Mouse (Mus musculus): ENCODE results near the gene Mmaa. TPM values are rescaled to one million over a fixed set of nuclear protein-coding genes. Genes with fewer than 3 reads are reported as not detected.
A peak's percentile ranks its signal among the peaks of the same experiment; 100 is the strongest.

The Mmaa gene
- total and polyA plus RNA-seq, 3 experiments = 15.3 to 45.9 (median 44.0) TPM

DNA sequence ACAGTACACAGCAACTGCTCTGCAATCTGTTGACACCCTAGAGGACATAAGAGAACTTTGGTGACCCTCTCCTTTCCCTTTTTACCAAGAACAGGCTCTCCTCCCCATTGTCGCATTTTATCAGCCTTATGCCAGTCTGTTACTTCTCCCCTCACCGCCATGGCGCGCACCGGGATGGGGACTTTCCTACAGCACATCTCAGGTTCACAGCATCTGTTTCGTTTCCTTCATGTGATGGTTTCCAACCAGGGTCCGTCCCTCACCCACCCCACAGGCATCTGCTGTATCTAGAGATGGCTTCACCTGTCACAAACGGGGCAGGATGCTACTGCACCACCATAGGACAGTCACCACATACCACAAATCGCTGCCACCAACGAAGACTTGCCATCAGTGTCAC is 19.8 kb downstream of the Mmaa start:
- Histone ChIP-seq H3K27me3 (ENCODE audit: control insufficient read depth, insufficient read depth, low read length) (no peaks in the 10 kb centered on the region), H3K36me3 (ENCODE audit: control insufficient read depth, insufficient read depth, low read length) (peaks cover 7% of the 10 kb centered on the region), H3K9ac (ENCODE audit: low read depth, low read length) (no peak overlapping the region), H3K27ac (no peak overlapping the region), H3K4me3 (no peak overlapping the region), H3K79me2 (replicated peaks; ENCODE audit: control insufficient read depth, insufficient read depth, low read length) (no peaks in the 10 kb centered on the region; the same call in 1 of the 2 replicates), H3K4me1 (ENCODE audit: control insufficient read depth, insufficient read depth, low read length) (peaks cover 2% of the 10 kb centered on the region; the same call in 1 of the 2 replicates)
- no peak for TF ChIP-seq EP300 (IDR thresholded peaks at IDR 0.05; ENCODE audit: insufficient read depth, low read depth, low read length)
- TF ChIP-seq POLR2A (IDR thresholded peaks at IDR 0.05; ENCODE audit: insufficient read depth, low read depth, low read length) = no peak
- TF ChIP-seq CTCF (IDR thresholded peaks at IDR 0.05) = no peak
- 93% methylated on average over 10 of the region's 10 CpGs for WGBS
- DNase-seq = no peak
- intact Hi-C loops (cut with DNase I) = loop anchor here (5.0 kb wide), 1 partner anchor 68 kb away; no protein-coding TSS in a partner anchor

DNA sequence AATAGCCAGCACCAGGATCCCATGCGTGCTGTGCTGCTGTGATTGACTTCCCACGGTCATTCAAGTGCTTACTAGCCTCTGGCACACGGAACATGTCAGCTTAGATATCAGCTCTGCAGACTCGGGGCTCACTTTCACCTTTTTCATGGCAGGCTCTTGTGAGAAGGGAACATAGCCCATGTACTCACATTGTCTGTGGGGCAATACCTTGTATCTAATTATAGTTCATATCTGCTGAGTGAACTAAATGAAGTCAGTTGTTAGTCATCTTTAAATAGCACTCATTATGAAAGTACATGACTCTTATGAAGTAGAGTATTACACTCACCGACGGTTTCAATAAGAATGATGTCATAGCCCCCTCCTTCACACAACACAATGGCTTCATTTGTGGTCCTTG is 21.0 kb downstream of the Mmaa start:
- intact Hi-C loops (cut with DNase I) = loop anchor here (5.0 kb wide), 1 partner anchor 66 kb away; no protein-coding TSS in a partner anchor
- Histone ChIP-seq H3K4me3 (no peak overlapping the region), H3K79me2 (replicated peaks; ENCODE audit: control insufficient read depth, insufficient read depth, low read length) (no peaks in the 10 kb centered on the region; the same call in 1 of the 2 replicates), H3K9ac (ENCODE audit: low read depth, low read length) (no peak overlapping the region), H3K27ac (peak overlapping the region; percentile 72), H3K27me3 (ENCODE audit: control insufficient read depth, insufficient read depth, low read length) (no peaks in the 10 kb centered on the region), H3K36me3 (ENCODE audit: control insufficient read depth, insufficient read depth, low read length) (peaks cover 7% of the 10 kb centered on the region), H3K4me1 (ENCODE audit: control insufficient read depth, insufficient read depth, low read length) (peaks cover 2% of the 10 kb centered on the region; the same call in 1 of the 2 replicates)
- DNase-seq = peak in 1 of 2 experiments; percentile 55
- 54% methylated on average over 6 of the region's 6 CpGs for WGBS
- TF ChIP-seq EP300 (IDR thresholded peaks at IDR 0.05; ENCODE audit: insufficient read depth, low read depth, low read length) (peak; percentile 84), POLR2A (IDR thresholded peaks at IDR 0.05; ENCODE audit: insufficient read depth, low read depth, low read length) (no peak)

- Histone ChIP-seq H3K79me2 (replicated peaks; ENCODE audit: control insufficient read depth, insufficient read depth, low read length) (no peaks in the 10 kb centered on the region), H3K27ac (no peak overlapping the region), H3K36me3 (ENCODE audit: control insufficient read depth, insufficient read depth, low read length) (peaks cover 7% of the 10 kb centered on the region), H3K27me3 (ENCODE audit: control insufficient read depth, insufficient read depth, low read length) (no peaks in the 10 kb centered on the region), H3K9ac (ENCODE audit: low read depth, low read length) (no peak overlapping the region), H3K4me1 (ENCODE audit: control insufficient read depth, insufficient read depth, low read length) (peaks cover 2% of the 10 kb centered on the region; the same call in 1 of the 2 replicates), H3K4me3 (no peak overlapping the region)
- TF ChIP-seq EP300 (IDR thresholded peaks at IDR 0.05; ENCODE audit: insufficient read depth, low read depth, low read length) = no peak
- DNase-seq = no peak
- WGBS = 74% methylated on average over 4 of the region's 4 CpGs
- intact Hi-C loops (cut with DNase I) = loop anchor here (5.0 kb wide), 1 partner anchor 65 kb away; no protein-coding TSS in a partner anchor
Observed at GRCm38 (mm10) chr8:79272676-79273075, 22.1 kb downstream of the Mmaa start.

GRCm38 (mm10) chr8:79268921-79269320 is 25.8 kb downstream of the Mmaa start:
- H3K36me3 ChIP-seq (ENCODE audit: control insufficient read depth, insufficient read depth, low read length) = peaks cover 3% of the 10 kb centered on the region; the same call in 1 of the 2 replicates
- H3K9ac ChIP-seq (ENCODE audit: low read depth, low read length) = no peak overlapping the region
- no peak overlapping the region for H3K27ac ChIP-seq
- no peaks in the 10 kb centered on the region for H3K4me1 ChIP-seq (ENCODE audit: control insufficient read depth, insufficient read depth, low read length)
- intact Hi-C loops (cut with DNase I) = no loop called here
- no peaks in the 10 kb centered on the region for H3K79me2 ChIP-seq (replicated peaks; ENCODE audit: control insufficient read depth, insufficient read depth, low read length)
- 95% methylated on average over 7 of the region's 7 CpGs for WGBS
- TF ChIP-seq POLR2A (IDR thresholded peaks at IDR 0.05; ENCODE audit: insufficient read depth, low read depth, low read length) (no peak), CTCF (IDR thresholded peaks at IDR 0.05) (no peak), EP300 (IDR thresholded peaks at IDR 0.05; ENCODE audit: insufficient read depth, low read depth, low read length) (no peak)
- no peak overlapping the region for H3K4me3 ChIP-seq
- no peak for DNase-seq
- H3K27me3 ChIP-seq (ENCODE audit: control insufficient read depth, insufficient read depth, low read length) = no peaks in the 10 kb centered on the region

- Histone ChIP-seq H3K4me1 (ENCODE audit: control insufficient read depth, insufficient read depth, low read length) (no peaks in the 10 kb centered on the region), H3K27me3 (ENCODE audit: control insufficient read depth, insufficient read depth, low read length) (no peaks in the 10 kb centered on the region), H3K9ac (ENCODE audit: low read depth, low read length) (no peak overlapping the region), H3K79me2 (replicated peaks; ENCODE audit: control insufficient read depth, insufficient read depth, low read length) (no peaks in the 10 kb centered on the region), H3K27ac (no peak overlapping the region), H3K4me3 (no peak overlapping the region), H3K36me3 (ENCODE audit: control insufficient read depth, insufficient read depth, low read length) (no peaks in the 10 kb centered on the region)
- TF ChIP-seq CTCF (IDR thresholded peaks at IDR 0.05) = no peak
- WGBS = 83% methylated on average over 5 of the region's 5 CpGs
- intact Hi-C loops (cut with DNase I) = no loop called here
- DNase-seq = no peak
Observed at GRCm38 (mm10) chr8:79261920-79262319, 32.8 kb downstream of the Mmaa start.

DNA sequence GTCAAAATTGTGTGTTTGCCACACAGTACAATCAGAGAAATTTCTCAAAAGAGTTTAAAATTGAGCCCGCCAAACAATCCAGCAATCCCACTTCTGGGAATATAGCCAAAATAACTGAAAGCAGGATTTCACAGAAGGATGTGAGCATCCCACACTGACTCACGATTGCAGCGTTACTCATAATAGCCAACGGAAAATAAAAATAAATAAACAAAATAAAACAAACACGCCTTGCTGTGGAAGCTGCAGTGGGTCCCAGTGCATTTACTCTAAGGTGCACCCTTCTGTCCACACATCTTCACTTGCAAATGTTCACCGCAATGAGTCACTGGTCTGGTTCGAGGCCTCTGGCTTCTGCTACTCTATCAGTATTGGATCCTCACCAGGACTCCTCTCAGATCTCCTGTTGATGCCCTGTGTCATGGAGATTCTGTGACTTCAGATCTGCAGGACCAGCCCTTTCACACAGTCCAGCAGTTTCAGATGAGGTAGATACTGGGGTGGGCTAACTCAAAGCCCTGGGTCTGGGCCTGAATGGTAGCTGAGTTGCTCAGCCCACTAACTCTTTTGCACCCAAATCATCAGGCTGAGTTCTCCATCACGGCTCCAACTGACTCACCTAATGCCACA is 38.5 kb downstream of the Mmaa start:
- WGBS = 47% methylated on average over 8 of the region's 8 CpGs
- intact Hi-C loops (cut with DNase I) = no loop called here
- Histone ChIP-seq H3K4me1 (ENCODE audit: control insufficient read depth, insufficient read depth, low read length) (no peaks in the 10 kb centered on the region), H3K27me3 (ENCODE audit: control insufficient read depth, insufficient read depth, low read length) (no peaks in the 10 kb centered on the region), H3K4me3 (no peak overlapping the region), H3K36me3 (ENCODE audit: control insufficient read depth, insufficient read depth, low read length) (no peaks in the 10 kb centered on the region), H3K27ac (no peak overlapping the region), H3K9ac (ENCODE audit: low read depth, low read length) (no peak overlapping the region), H3K79me2 (replicated peaks; ENCODE audit: control insufficient read depth, insufficient read depth, low read length) (no peaks in the 10 kb centered on the region)
- TF ChIP-seq CTCF (IDR thresholded peaks at IDR 0.05) (no peak), EP300 (IDR thresholded peaks at IDR 0.05; ENCODE audit: insufficient read depth, low read depth, low read length) (no peak), POLR2A (IDR thresholded peaks at IDR 0.05; ENCODE audit: insufficient read depth, low read depth, low read length) (no peak)
- no peak for DNase-seq

Measured in heart, adult 2 months (tissue).